Mouse (Mus musculus) ES-E14 (cell line): ENCODE results near the gene Myo3a. TPM values are rescaled to one million over a fixed set of nuclear protein-coding genes. Genes with fewer than 3 reads are reported as not detected.
A peak's percentile ranks its signal among the peaks of the same experiment; 100 is the strongest.

Experiments used
- DNase-seq: peaks from one replicate; pipeline ENCODE4 v3.0.0-alpha.2; 2013; ENCODE audit warnings: low read depth, low spot score
- H3K27ac ChIP-seq: 2 replicates; pipeline ENCODE4 v1.5.1; 2012; ENCODE audit warnings: low read depth, mild to moderate bottlenecking, low read length, moderate library complexity, mixed read lengths; ENCODE audit not compliant: poor library complexity, insufficient read depth, severe bottlenecking
- H3K36me3 ChIP-seq: 2 replicates; pipeline ENCODE4 v1.6.1; 2012; ENCODE audit warnings: mild to moderate bottlenecking, low read length, moderate library complexity, mixed read lengths; ENCODE audit not compliant: control insufficient read depth, poor library complexity, insufficient read depth, severe bottlenecking
- H3K4me1 ChIP-seq, 2 experiments: fragments of 150-350 bp in 1 of 2; sonication (generic) in 1 of 2; 2 replicates each; pipeline ENCODE4 v1.6.1; 2012; ENCODE audit warnings: low read length in 2 of 2, mild to moderate bottlenecking in 1 of 2, mixed read lengths in 1 of 2; ENCODE audit not compliant: control insufficient read depth in 2 of 2, insufficient read depth in 2 of 2, poor library complexity in 1 of 2
- H3K4me3 ChIP-seq, 2 experiments: fragments of 150-350 bp in 1 of 2; sonication (generic) in 1 of 2; 2 replicates each; pipeline ENCODE4 v1.5.1; 2012; ENCODE audit warnings: low read length in 2 of 2, low read depth in 1 of 2, mild to moderate bottlenecking in 1 of 2, mixed read lengths in 1 of 2; ENCODE audit not compliant: insufficient read depth in 1 of 2, poor library complexity in 1 of 2, severe bottlenecking in 1 of 2
- H3K9ac ChIP-seq: 2 replicates; pipeline ENCODE4 v1.6.1; 2012; ENCODE audit warnings: low read depth, mild to moderate bottlenecking, low read length, mixed read lengths; ENCODE audit not compliant: poor library complexity, insufficient read depth, severe bottlenecking
- H3K9me3 ChIP-seq: fragments of 150-350 bp; sonication (generic); 2 replicates; pipeline ENCODE4 v1.6.1; 2012; ENCODE audit warnings: low read depth, mild to moderate bottlenecking, low read length; ENCODE audit not compliant: control insufficient read depth, insufficient read depth
- CHD2 ChIP-seq: IDR thresholded peaks from 2 replicates; pipeline ENCODE4 v1.6.1; 2014; ENCODE audit warnings: mild to moderate bottlenecking, low read depth, low read length, inconsistent platforms
- HCFC1 ChIP-seq: IDR thresholded peaks from 2 replicates; pipeline ENCODE4 v1.6.1; 2012; ENCODE audit warnings: low read length, inconsistent platforms, borderline replicate concordance; ENCODE audit not compliant: insufficient read depth
- MAFK ChIP-seq: IDR thresholded peaks from 2 replicates; pipeline ENCODE4 v1.6.1; 2014; ENCODE audit warnings: mild to moderate bottlenecking, low read depth, low read length, inconsistent platforms; ENCODE audit not compliant: insufficient read depth
- ZC3H11A ChIP-seq: IDR thresholded peaks from 2 replicates; pipeline ENCODE4 v1.6.1; 2012; ENCODE audit warnings: low read depth, mild to moderate bottlenecking, inconsistent platforms, low read length, borderline replicate concordance
- ZNF384 ChIP-seq: IDR thresholded peaks from 2 replicates; pipeline ENCODE4 v1.6.1; 2012; ENCODE audit warnings: low read depth, low read length, inconsistent platforms
- in situ Hi-C, 2 experiments: fragments of 600-800 bp; cut with MboI; formaldehyde crosslinking; loops; one replicate each; pipeline ENCODE4 v1.15.1; 2025; ENCODE audit warnings: low sequenced_read_pairs in 2 of 2, inconsistent platforms in 1 of 2; ENCODE audit not compliant: unreplicated experiment in 2 of 2
- total RNA-seq: library from RNA; depleted of rRNA; stranded (reverse); fragments of 300-350 nt; gene quantifications from 2 replicates; pipeline ENCODE4 v1.2.3, GENCODE M21; 2012

Myo3a gene
- total RNA-seq, 1 experiment: 0.09 TPM

DNA sequence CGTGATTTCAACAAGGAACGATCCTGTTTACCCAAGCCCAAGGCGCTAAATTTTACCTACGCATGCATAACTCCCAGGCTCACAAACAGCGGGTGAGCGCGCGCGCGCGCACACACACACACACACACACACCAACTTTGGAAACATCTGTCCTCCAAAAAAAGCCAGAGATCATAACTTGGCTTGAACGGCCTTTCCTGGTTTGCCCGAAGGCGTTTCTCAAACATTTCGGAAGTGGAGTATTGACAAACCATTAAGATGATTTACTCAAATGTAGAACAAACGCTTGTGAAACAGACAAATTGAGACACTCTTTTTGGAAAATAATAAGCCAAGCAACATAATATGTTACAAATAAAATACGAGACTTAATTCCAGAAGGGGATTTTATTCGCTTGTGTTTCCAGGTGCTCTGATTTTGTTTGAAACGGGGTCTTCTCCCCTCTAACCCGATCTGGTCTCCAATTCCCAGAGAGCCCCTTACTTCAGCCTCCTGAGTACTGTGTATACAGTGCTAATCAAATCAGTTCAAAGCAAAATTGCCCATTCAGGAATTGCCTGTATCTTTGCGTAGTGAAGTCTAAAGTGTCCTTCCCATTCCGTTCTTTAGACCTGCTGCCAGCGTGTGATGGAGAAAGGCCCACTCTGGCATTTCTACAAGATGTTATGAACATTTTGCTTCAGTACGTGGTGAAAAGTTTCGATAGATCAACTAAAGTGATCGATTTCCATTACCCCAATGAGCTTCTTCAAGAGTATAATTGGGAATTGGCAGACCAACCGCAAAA, 397.1 kb downstream of the Myo3a start:
- H3K4me3 ChIP-seq: peak overlapping the region; percentile 32 to 67; a peak in 2 of 4 replicates
- peaks cover 0 to 10% of the 10 kb centered on the region in 2 experiments; a peak in 1 of 4 replicates for H3K4me1 ChIP-seq
- H3K9ac ChIP-seq: no peak overlapping the region
- H3K36me3 ChIP-seq: no peaks in the 10 kb centered on the region
- DNase-seq: no peak
- TF ChIP-seq CHD2: no peak
- no peak for TF ChIP-seq ZC3H11A
- TF ChIP-seq HCFC1: no peak
- no peak for TF ChIP-seq ZNF384
- no peak for TF ChIP-seq MAFK
- in situ Hi-C loops: no loop called here
- no peaks in the 10 kb centered on the region for H3K9me3 ChIP-seq
- no peak overlapping the region for H3K27ac ChIP-seq

DNA sequence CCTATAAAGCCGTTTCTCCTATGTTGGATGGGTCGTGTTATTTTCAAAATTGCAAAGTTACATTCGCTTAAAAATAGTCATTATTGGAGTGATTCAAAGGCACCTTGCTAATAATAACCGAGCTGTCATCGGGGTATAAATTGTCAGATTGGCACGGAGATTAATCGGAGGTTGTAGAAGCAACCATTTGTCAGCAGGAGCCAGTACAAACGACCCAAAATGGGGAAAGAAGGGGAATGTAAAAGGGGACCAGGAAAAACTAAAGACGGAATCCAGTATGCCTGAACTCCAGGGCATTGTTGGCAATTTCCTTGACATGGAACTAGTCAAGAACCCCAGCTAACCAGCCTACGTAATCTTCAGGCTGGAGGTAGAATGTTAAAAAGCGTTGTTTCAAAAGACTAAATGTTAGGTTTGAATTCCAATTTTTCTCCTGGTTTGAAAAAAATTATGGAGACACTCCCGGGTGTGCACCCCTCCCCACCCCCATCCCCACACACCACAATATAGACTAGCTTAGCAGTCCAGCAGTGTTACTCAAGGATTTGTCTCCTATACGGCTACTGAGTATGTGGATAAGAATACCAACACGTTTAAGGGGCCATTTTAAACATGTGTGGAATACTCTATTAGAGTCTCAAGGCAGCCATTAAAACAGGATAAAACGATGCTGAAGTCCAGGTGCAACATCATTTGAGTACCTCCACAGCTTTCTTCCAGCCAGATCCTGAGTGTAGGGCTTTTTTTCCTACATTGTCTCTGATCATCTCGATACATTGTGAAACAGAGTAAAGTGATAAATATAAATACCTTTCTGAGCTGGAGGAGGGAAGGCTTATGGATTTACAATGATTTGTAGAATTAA, 398.0 kb downstream of the Myo3a start:
- TF ChIP-seq HCFC1: no peak
- TF ChIP-seq ZNF384: no peak
- TF ChIP-seq CHD2: no peak
- TF ChIP-seq MAFK: no peak
- TF ChIP-seq ZC3H11A: no peak
- no peak overlapping the region for H3K9ac ChIP-seq
- H3K9me3 ChIP-seq: no peaks in the 10 kb centered on the region
- no peaks in the 10 kb centered on the region for H3K36me3 ChIP-seq
- in situ Hi-C loops: no loop called here
- H3K27ac ChIP-seq: no peak overlapping the region
- DNase-seq: no peak
- no peak overlapping the region for H3K4me3 ChIP-seq
- peaks cover 0 to 7% of the 10 kb centered on the region in 2 experiments; a peak in 1 of 4 replicates for H3K4me1 ChIP-seq

DNA sequence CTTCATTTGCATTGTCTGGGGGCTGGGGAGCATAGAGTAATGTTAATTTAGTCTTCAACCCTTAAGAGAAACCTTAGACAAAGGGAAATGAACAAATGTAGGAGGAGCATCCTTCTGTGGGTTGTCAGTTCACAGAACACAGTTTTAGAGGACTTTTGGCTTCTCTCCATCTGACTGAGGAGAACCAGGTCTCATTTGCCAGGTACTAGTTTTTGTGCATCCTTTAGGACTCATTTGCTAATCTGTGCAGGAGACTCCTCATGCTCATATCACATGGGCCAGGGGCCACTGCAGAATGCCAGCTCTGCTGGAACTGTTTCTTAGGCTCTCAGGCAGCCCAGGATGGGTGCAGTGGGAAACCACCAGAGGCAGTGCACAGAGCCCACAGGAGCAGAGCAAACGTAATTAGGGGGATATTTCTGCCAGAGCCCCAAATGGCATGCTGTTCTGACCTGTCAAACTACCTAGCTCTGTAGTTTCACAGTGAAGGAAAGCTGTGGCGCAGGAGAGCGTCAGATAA, 399.9 kb downstream of the Myo3a start:
- Histone ChIP-seq H3K4me1 (peaks cover 0 to 2% of the 10 kb centered on the region in 2 experiments; a peak in 1 of 4 replicates), H3K36me3 (no peaks in the 10 kb centered on the region), H3K9ac (no peak overlapping the region), H3K27ac (no peak overlapping the region), H3K4me3 (no peak overlapping the region), H3K9me3 (no peaks in the 10 kb centered on the region)
- TF ChIP-seq ZNF384: no peak
- no peak for TF ChIP-seq ZC3H11A
- no peak for TF ChIP-seq CHD2
- TF ChIP-seq MAFK: no peak
- no peak for TF ChIP-seq HCFC1
- in situ Hi-C loops: no loop called here
- no peak for DNase-seq

DNA sequence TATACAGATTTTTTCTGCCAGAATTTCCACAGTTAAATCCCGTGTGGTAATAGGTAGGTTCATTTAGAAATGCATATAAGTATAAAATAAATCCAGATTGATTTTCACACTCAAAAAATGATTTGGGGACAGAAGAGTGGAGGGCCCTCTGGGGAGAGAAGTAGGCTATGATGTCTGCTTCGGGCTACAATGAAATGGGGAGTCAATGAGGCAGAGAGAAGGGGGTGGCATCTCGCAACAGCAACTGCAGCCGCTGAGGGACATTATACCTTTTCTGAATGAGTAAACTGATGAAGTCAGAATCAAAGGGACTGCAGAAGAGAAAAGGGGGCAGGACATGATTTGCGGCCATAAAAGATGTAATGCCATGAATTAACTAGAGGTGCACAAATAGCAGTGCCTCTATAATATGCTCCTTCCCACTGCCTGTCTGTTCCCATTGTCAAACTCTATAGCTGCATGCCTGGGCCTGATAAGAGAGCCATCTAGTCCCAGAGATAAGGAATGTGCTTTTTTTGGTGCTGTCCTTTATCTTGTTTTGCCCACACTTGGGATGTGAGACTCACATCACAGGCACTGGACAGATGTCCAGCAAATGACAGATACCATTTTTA, 400.6 kb downstream of the Myo3a start:
- H3K4me3 ChIP-seq: no peak overlapping the region
- in situ Hi-C loops: no loop called here
- H3K9me3 ChIP-seq: no peaks in the 10 kb centered on the region
- DNase-seq: no peak
- no peaks in the 10 kb centered on the region for H3K4me1 ChIP-seq
- H3K27ac ChIP-seq: no peak overlapping the region
- H3K36me3 ChIP-seq: no peaks in the 10 kb centered on the region
- no peak for TF ChIP-seq ZNF384
- TF ChIP-seq MAFK: no peak
- TF ChIP-seq HCFC1: no peak
- TF ChIP-seq ZC3H11A: no peak
- TF ChIP-seq CHD2: no peak
- no peak overlapping the region for H3K9ac ChIP-seq
